13 mouse cellular contexts compared by ENCODE assay signal in the genomic region with DNA sequence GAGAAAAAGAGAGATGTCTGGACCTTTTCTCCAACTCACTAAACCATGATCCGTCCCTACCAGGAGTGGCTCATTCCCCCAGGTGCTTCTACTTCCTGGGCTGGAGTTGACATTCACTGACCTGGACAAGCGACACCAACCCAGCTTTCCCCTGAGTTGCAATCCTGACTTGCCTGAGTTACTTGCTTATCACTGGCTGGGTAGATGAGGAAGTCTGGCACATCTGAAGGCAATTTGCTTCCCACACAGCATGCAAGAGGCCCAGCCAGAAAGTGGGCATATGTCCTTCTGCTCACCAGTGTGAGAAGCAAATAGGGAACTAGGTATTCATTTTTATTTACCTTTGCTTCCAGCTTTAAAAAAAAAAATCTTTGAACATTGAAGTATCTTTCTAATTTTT.
"Had no signal": no experiment of that assay in that cellular context is flagged by ENCODE, and none has a peak within 500 bp of the region (broad histone marks: within the 10 kb centered on the region; RNA-seq: fewer than 3 reads in every experiment).

No protein-coding gene starts in this region.

- H3K4me2 ChIP-seq: limb, embryonic 12.5 days; liver, embryonic 13.5 days; lung, embryonic 15.5 days; midbrain, embryonic 12.5 days had no signal

- H3K9me3 ChIP-seq: limb, embryonic 12.5 days; liver, embryonic 13.5 days; lung, embryonic 15.5 days had no signal

- DNase-seq: kidney, postnatal 36 days; layer of hippocampus, adult 9-11 months; layer of hippocampus, postnatal 36 days; liver; liver, embryonic 13.5 days; liver, postnatal 0 days; right cerebral cortex, postnatal 25 days; thymus, postnatal 36 days had no signal

- ATAC-seq: liver, postnatal 0 days; midbrain, embryonic 16.5 days had no signal

- H3K27me3 ChIP-seq: limb, embryonic 12.5 days; liver, embryonic 13.5 days; lung, embryonic 15.5 days; midbrain, embryonic 12.5 days had no signal

- H3K36me3 ChIP-seq: limb, embryonic 12.5 days; liver, embryonic 13.5 days; lung, embryonic 15.5 days; midbrain, embryonic 12.5 days had no signal

- H3K4me1 ChIP-seq: limb, embryonic 12.5 days; liver, embryonic 13.5 days; lung, embryonic 15.5 days; midbrain, embryonic 12.5 days had no signal

- H3K4me3 ChIP-seq: limb, embryonic 12.5 days; liver, embryonic 13.5 days; lung, embryonic 15.5 days; midbrain, embryonic 12.5 days had no signal

- H3K9ac ChIP-seq: limb, embryonic 12.5 days; liver, embryonic 13.5 days; liver, postnatal 0 days; lung, embryonic 15.5 days; midbrain, embryonic 12.5 days had no signal

- H3K27ac ChIP-seq: kidney, postnatal 0 days; limb, embryonic 12.5 days; liver, embryonic 13.5 days; lung, embryonic 15.5 days; midbrain, embryonic 12.5 days had no signal
